Mouse (Mus musculus) left cerebral cortex, postnatal 10 days (tissue): ENCODE measurements around the gene Snx25. TPM values are rescaled to one million over a fixed set of nuclear protein-coding genes. Genes with fewer than 3 reads are reported as not detected.

Experiments used
- total RNA-seq, 2 experiments: library from RNA; stranded (reverse); gene quantifications; 2 replicates each; pipeline ENCODE4 v1.2.3; 2021

The Snx25 gene
- total RNA-seq, 2 experiments from 2014 or later = 38.2 to 42.7 TPM

Other genes with a start within 250 kb of the Snx25 start
- 1 to 10 TPM; 1.8 to 2.1 TPM for gene Ccdc110, start 217.5 kb downstream of the Snx25 start, total RNA-seq
- 1 to 10 TPM; 2.9 to 3.2 TPM for gene 1700029J07Rik, start 176.9 kb downstream of the Snx25 start, total RNA-seq
- gene Ufsp2, start 176.6 kb downstream of the Snx25 start, total RNA-seq = 10 to 100 TPM; 52.6 to 53.3 TPM
- under 1 TPM; 0.36 to 0.61 TPM for gene Lrp2bp, start 152.9 kb downstream of the Snx25 start, total RNA-seq
- 1 to 10 TPM; 6.3 to 8.1 TPM for gene Ankrd37, start 146.5 kb downstream of the Snx25 start, total RNA-seq
- 10 to 100 TPM; 16.6 to 17.3 TPM for gene Cfap97, start 388 bp downstream of the Snx25 start, total RNA-seq
- 100 to 1,000 TPM; 666 to 701 TPM for gene Slc25a4, start 59.1 kb upstream of the Snx25 start, total RNA-seq
- gene Helt, start 142.5 kb upstream of the Snx25 start, total RNA-seq = not detected